10 mouse cellular contexts compared by ENCODE assay signal in genomic region chr3:106940095-106940494, GRCm38 (mm10).
DNase-seq lines count a peak whose midpoint lies in the region; ATAC-seq and TF ChIP-seq lines count a peak whose summit lies in the region.
"Had no signal": no experiment of that assay in that cellular context is flagged by ENCODE, and none has a peak within 500 bp of the region (broad histone marks: within the 10 kb centered on the region; RNA-seq: fewer than 3 reads in every experiment).

No protein-coding gene starts in this region.

- peaks cover 4% of the 10 kb centered on the region; the same call in 1 of the 2 replicates for H3K9me3 ChIP-seq in forebrain, embryonic 14.5 days (replicated peaks; ENCODE audit: control insufficient read depth, low read length)
- peaks cover 3% of the 10 kb centered on the region; the same call in 1 of the 2 replicates for H3K9me3 ChIP-seq in forebrain, embryonic 11.5 days (ENCODE audit: control insufficient read depth, low read length)
- H3K9me3 ChIP-seq in midbrain, embryonic 14.5 days (ENCODE audit: control insufficient read depth, low read length) = peaks cover 3% of the 10 kb centered on the region; the same call in 1 of the 2 replicates
- H3K9me3 ChIP-seq in midbrain, embryonic 13.5 days = peaks cover 2% of the 10 kb centered on the region; the same call in 1 of the 2 replicates
- H3K9me3 ChIP-seq in forebrain, embryonic 16.5 days (ENCODE audit: control insufficient read depth, low read length) = peaks cover 2% of the 10 kb centered on the region
- H3K9me3 ChIP-seq in stomach, postnatal 0 days (ENCODE audit: control insufficient read depth, low read length) = no peaks in the 10 kb centered on the region

- H3K9ac ChIP-seq in forebrain, embryonic 14.5 days (ENCODE audit: low read length) = no peak overlapping the region
- H3K9ac ChIP-seq in forebrain, embryonic 11.5 days (ENCODE audit: low read length) = no peak overlapping the region
- H3K9ac ChIP-seq in midbrain, embryonic 14.5 days (replicated peaks; ENCODE audit: low read length) = no peak overlapping the region
- H3K9ac ChIP-seq in midbrain, embryonic 13.5 days (replicated peaks) = no peak overlapping the region
- H3K9ac ChIP-seq in forebrain, embryonic 16.5 days (replicated peaks; ENCODE audit: low read depth, low read length) = no peak overlapping the region
- H3K9ac ChIP-seq in stomach, postnatal 0 days (ENCODE audit: low read length) = no peak overlapping the region

- H3K4me2 ChIP-seq in forebrain, embryonic 14.5 days (ENCODE audit: low read length) = no peak overlapping the region
- H3K4me2 ChIP-seq in forebrain, embryonic 11.5 days (ENCODE audit: low read depth, low read length, severe bottlenecking) = no peak overlapping the region
- H3K4me2 ChIP-seq in midbrain, embryonic 14.5 days (ENCODE audit: low read length) = no peak overlapping the region
- H3K4me2 ChIP-seq in midbrain, embryonic 13.5 days (replicated peaks) = no peak overlapping the region
- no peak overlapping the region for H3K4me2 ChIP-seq in forebrain, embryonic 16.5 days (ENCODE audit: low read length)
- H3K4me2 ChIP-seq in stomach, postnatal 0 days (replicated peaks; ENCODE audit: low read depth) = no peak overlapping the region

- no peak overlapping the region for H3K27ac ChIP-seq in forebrain, embryonic 14.5 days (ENCODE audit: low read depth, low read length)
- H3K27ac ChIP-seq in forebrain, embryonic 11.5 days (ENCODE audit: low read depth, low read length) = no peak overlapping the region
- no peak overlapping the region for H3K27ac ChIP-seq in midbrain, embryonic 14.5 days (replicated peaks; ENCODE audit: low read depth, low read length)
- H3K27ac ChIP-seq in midbrain, embryonic 13.5 days = no peak overlapping the region
- no peak overlapping the region for H3K27ac ChIP-seq in forebrain, embryonic 16.5 days (ENCODE audit: low read length)
- no peak overlapping the region for H3K27ac ChIP-seq in stomach, postnatal 0 days (replicated peaks)
- H3K27ac ChIP-seq: macrophage had no signal

- no peak for ATAC-seq in forebrain, embryonic 14.5 days
- no peak for ATAC-seq in forebrain, embryonic 11.5 days (replicated peaks; ENCODE audit: low FRiP score)
- ATAC-seq in midbrain, embryonic 14.5 days (ENCODE audit: low FRiP score, low TSS enrichment) = no peak
- ATAC-seq in midbrain, embryonic 13.5 days = no peak
- peak; percentile 57 for ATAC-seq in forebrain, embryonic 16.5 days
- no peak for ATAC-seq in stomach, postnatal 0 days (ENCODE audit: low FRiP score, low TSS enrichment)

- no peaks in the 10 kb centered on the region for H3K4me1 ChIP-seq in forebrain, embryonic 14.5 days (ENCODE audit: control insufficient read depth, insufficient read depth, low read length)
- H3K4me1 ChIP-seq in forebrain, embryonic 11.5 days (replicated peaks; ENCODE audit: control insufficient read depth, insufficient read depth, low read length) = no peaks in the 10 kb centered on the region
- H3K4me1 ChIP-seq in midbrain, embryonic 14.5 days (ENCODE audit: control insufficient read depth, insufficient read depth, low read length) = no peaks in the 10 kb centered on the region
- no peaks in the 10 kb centered on the region for H3K4me1 ChIP-seq in midbrain, embryonic 13.5 days (replicated peaks)
- H3K4me1 ChIP-seq in forebrain, embryonic 16.5 days (replicated peaks; ENCODE audit: control insufficient read depth, insufficient read depth, low read length) = no peaks in the 10 kb centered on the region
- no peaks in the 10 kb centered on the region for H3K4me1 ChIP-seq in stomach, postnatal 0 days (replicated peaks; ENCODE audit: control insufficient read depth, insufficient read depth)

- H3K36me3 ChIP-seq in forebrain, embryonic 14.5 days (ENCODE audit: control insufficient read depth, insufficient read depth, low read length) = no peaks in the 10 kb centered on the region
- H3K36me3 ChIP-seq in forebrain, embryonic 11.5 days (ENCODE audit: control insufficient read depth, insufficient read depth, low read length) = no peaks in the 10 kb centered on the region
- H3K36me3 ChIP-seq in midbrain, embryonic 14.5 days (ENCODE audit: control insufficient read depth, insufficient read depth, low read length) = no peaks in the 10 kb centered on the region
- H3K36me3 ChIP-seq in midbrain, embryonic 13.5 days = no peaks in the 10 kb centered on the region
- no peaks in the 10 kb centered on the region for H3K36me3 ChIP-seq in forebrain, embryonic 16.5 days (ENCODE audit: control insufficient read depth, insufficient read depth)
- H3K36me3 ChIP-seq in stomach, postnatal 0 days (ENCODE audit: control insufficient read depth, insufficient read depth, low read length) = no peaks in the 10 kb centered on the region

- WGBS in forebrain, embryonic 14.5 days = 61% methylated on average over 3 of the region's 3 CpGs
- WGBS in forebrain, embryonic 11.5 days = 74% methylated on average over 3 of the region's 3 CpGs
- WGBS in midbrain, embryonic 14.5 days = 81% methylated on average over 3 of the region's 3 CpGs
- WGBS in midbrain, embryonic 13.5 days = 71% methylated on average over 3 of the region's 3 CpGs
- WGBS in forebrain, embryonic 16.5 days = 53% methylated on average over 3 of the region's 3 CpGs
- WGBS in stomach, postnatal 0 days = 56% methylated on average over 3 of the region's 3 CpGs

- no peaks in the 10 kb centered on the region for H3K27me3 ChIP-seq in forebrain, embryonic 14.5 days (replicated peaks; ENCODE audit: control insufficient read depth, insufficient read depth, low read length)
- H3K27me3 ChIP-seq in forebrain, embryonic 11.5 days (ENCODE audit: control insufficient read depth, insufficient read depth, low read length) = no peaks in the 10 kb centered on the region
- H3K27me3 ChIP-seq in midbrain, embryonic 14.5 days (ENCODE audit: control insufficient read depth, insufficient read depth, low read length) = no peaks in the 10 kb centered on the region
- no peaks in the 10 kb centered on the region for H3K27me3 ChIP-seq in midbrain, embryonic 13.5 days
- no peaks in the 10 kb centered on the region for H3K27me3 ChIP-seq in forebrain, embryonic 16.5 days (replicated peaks; ENCODE audit: control insufficient read depth, insufficient read depth, low read length)
- H3K27me3 ChIP-seq in stomach, postnatal 0 days (ENCODE audit: control insufficient read depth, insufficient read depth, low read length) = no peaks in the 10 kb centered on the region

- no peak for TF ChIP-seq EP300 in stomach, postnatal 0 days (optimal IDR thresholded peaks at IDR 0.05)

- TF ChIP-seq CTCF in stomach, postnatal 0 days (IDR thresholded peaks at IDR 0.05; ENCODE audit: low read depth) = peak; percentile 57

- peak; percentile 77 for DNase-seq in forebrain, embryonic 14.5 days (ENCODE audit: low spot score)
- no peak for DNase-seq in forebrain, embryonic 11.5 days (ENCODE audit: low spot score)
- DNase-seq in midbrain, embryonic 14.5 days = peak; percentile 81
- no peak for DNase-seq in stomach, postnatal 0 days (ENCODE audit: low spot score)
- DNase-seq in kidney, adult 8-10 months = no peak
- no peak for DNase-seq in urinary bladder, postnatal 10 days (ENCODE audit: low spot score)
- DNase-seq: cerebellum, adult 2 months had no signal

- H3K4me3 ChIP-seq in forebrain, embryonic 14.5 days (ENCODE audit: low read depth, low read length) = no peak overlapping the region
- no peak overlapping the region for H3K4me3 ChIP-seq in forebrain, embryonic 11.5 days (ENCODE audit: low read depth, low read length)
- H3K4me3 ChIP-seq in midbrain, embryonic 14.5 days (replicated peaks; ENCODE audit: low read depth, low read length) = no peak overlapping the region
- H3K4me3 ChIP-seq in midbrain, embryonic 13.5 days (replicated peaks) = no peak overlapping the region
- no peak overlapping the region for H3K4me3 ChIP-seq in forebrain, embryonic 16.5 days (replicated peaks; ENCODE audit: low read length)
- H3K4me3 ChIP-seq in stomach, postnatal 0 days (ENCODE audit: low read depth, low read length) = no peak overlapping the region

Comparison
In these comparisons a context has a peak if more than half of its experiments do, and no peak if none do; other contexts are left out.
1. DNase-seq: peak in forebrain, embryonic 14.5 days (single experiment) and midbrain, embryonic 14.5 days (single experiment); none in forebrain, embryonic 11.5 days (single experiment), stomach, postnatal 0 days (single experiment), kidney, adult 8-10 months (0 of 2) and urinary bladder, postnatal 10 days (single experiment).